Mouse (Mus musculus) heart, postnatal 0 days (tissue): Measurements from ENCODE around the gene Rrp7a. TPM values are rescaled to one million over a fixed set of nuclear protein-coding genes. Genes with fewer than 3 reads are reported as not detected.

Experiments used
- ATAC-seq: fragments of 200-750 bp; cut with Nextera tagmentation; 2 replicates; pipeline ENCODE4 v1.8.0; 2017; ENCODE audit warnings: low read depth, moderate number of reproducible peaks, moderate library complexity; ENCODE audit not compliant: insufficient read depth
- DNase-seq: peaks from one replicate; pipeline ENCODE4 v3.0.0-alpha.2; 2016; ENCODE audit warnings: low spot score
- H3K27ac ChIP-seq: fragments of 300-500 bp; sonication (generic); 2 replicates; pipeline ENCODE4 v1.5.1; 2014; ENCODE audit warnings: low read depth, mild to moderate bottlenecking
- H3K27me3 ChIP-seq: fragments of 300-500 bp; sonication (generic); 2 replicates; pipeline ENCODE4 v1.6.1; 2014; ENCODE audit warnings: low read length, mixed read lengths; ENCODE audit not compliant: control insufficient read depth, insufficient read depth
- H3K36me3 ChIP-seq: fragments of 300-500 bp; sonication (generic); replicated peaks from 2 replicates; pipeline ENCODE4 v1.6.1; 2014; ENCODE audit warnings: low read length, mixed read lengths; ENCODE audit not compliant: control insufficient read depth, insufficient read depth
- H3K4me1 ChIP-seq: fragments of 300-500 bp; sonication (generic); 2 replicates; pipeline ENCODE4 v1.6.1; 2014; ENCODE audit warnings: antibody characterized with exemption; ENCODE audit not compliant: control insufficient read depth, insufficient read depth
- H3K4me2 ChIP-seq: fragments of 300-500 bp; sonication (generic); 2 replicates; pipeline ENCODE4 v1.6.1; 2014; ENCODE audit warnings: low read depth, mild to moderate bottlenecking, low read length, moderate library complexity
- H3K4me3 ChIP-seq: fragments of 300-500 bp; sonication (generic); 2 replicates; pipeline ENCODE4 v1.5.1; 2014; ENCODE audit warnings: low read depth, low read length
- H3K9ac ChIP-seq: fragments of 300-500 bp; sonication (generic); replicated peaks from 2 replicates; pipeline ENCODE4 v1.6.1; 2014; ENCODE audit warnings: low read depth, low read length, mixed read lengths
- H3K9me3 ChIP-seq: fragments of 300-500 bp; sonication (generic); replicated peaks from 2 replicates; pipeline ENCODE4 v1.6.1; 2016; ENCODE audit warnings: low read length; ENCODE audit not compliant: control insufficient read depth
- CTCF ChIP-seq: IDR thresholded peaks from 2 replicates; pipeline ENCODE4 v1.5.1; 2016; ENCODE audit warnings: antibody characterized with exemption, control low read depth, low read depth
- EP300 ChIP-seq: IDR thresholded peaks from 2 replicates; pipeline ENCODE4 v1.6.1; 2016; ENCODE audit warnings: antibody characterized with exemption, low read depth
- WGBS: fragments of 180-500 bp; shearing (Covaris S2); extraction: QIAGEN DNeasy Blood & Tissue Kit; methylation state at CpG from one replicate; pipeline ENCODE4 v1.1.7; 2014; 5-methylcytosine and 5-hydroxymethylcytosine counted together
- polyA plus RNA-seq: library from polyadenylated mRNA; unstranded; fragments of >200 nt; fragmentation: Nextera tagmentation; extraction: Ambion mirVana; gene quantifications from 2 replicates; pipeline ENCODE4 v1.2.1, GENCODE M21; 2015
- total RNA-seq: library from RNA; depleted of rRNA; stranded (reverse); fragments of >200 nt; gene quantifications from 2 replicates; pipeline ENCODE4 v1.2.3, GENCODE M21; 2014; ENCODE audit warnings: low replicate concordance

Gene Rrp7a
- total and polyA plus RNA-seq, 2 experiments from 2014 or later: 26.2 to 121 TPM

DNA sequence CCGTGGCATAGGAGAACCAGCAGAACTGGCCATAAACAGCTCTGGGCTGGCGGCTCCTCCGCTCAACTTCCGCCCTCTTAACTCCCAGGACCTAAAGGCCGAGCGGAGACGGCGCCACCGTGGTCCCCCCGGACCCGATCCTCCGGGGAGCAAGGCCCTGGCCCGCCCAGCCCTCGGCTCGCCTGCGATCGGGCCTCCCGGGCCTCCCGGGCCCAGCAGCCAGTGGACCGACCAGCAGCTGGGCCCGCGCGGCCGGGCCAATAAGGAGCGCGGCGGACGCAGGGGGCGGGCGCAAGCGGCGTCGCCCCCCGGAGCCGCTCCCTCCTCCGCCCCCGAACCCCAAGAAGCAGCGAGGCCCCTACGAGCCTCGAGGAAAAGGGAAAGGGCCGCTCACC, 26.2 kb upstream of the Rrp7a start:
- WGBS: under 1% methylated on average over 37 of the region's 41 CpGs
- peak overlapping the region; percentile 96 for H3K27ac ChIP-seq

DNA sequence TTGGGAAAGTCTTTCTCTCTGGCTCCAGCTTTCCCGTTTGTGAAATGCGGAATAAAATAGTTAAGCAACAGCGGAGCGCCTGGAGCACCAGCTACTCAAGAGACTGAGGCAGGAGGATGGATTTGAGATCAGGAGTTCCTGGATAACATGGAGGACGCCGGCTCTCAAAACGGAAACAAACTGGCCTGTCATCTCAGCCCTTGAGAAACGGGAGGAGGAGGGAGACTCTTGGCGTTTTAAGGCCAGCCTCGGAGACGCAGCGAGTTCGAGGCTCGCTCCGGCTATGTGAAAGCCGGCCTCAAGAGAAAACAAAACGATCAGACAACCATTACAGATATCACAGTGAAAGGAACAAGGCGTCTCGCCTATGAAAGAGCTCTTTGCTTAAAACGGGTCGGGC, 25.8 kb upstream of the Rrp7a start:
- Histone ChIP-seq H3K4me2 (peak overlapping the region; percentile 66), H3K27me3 (no peaks in the 10 kb centered on the region), H3K9ac (peak overlapping the region; percentile 91), H3K4me1 (peaks cover 10% of the 10 kb centered on the region), H3K36me3 (peaks cover 15% of the 10 kb centered on the region), H3K4me3 (peak overlapping the region; percentile 97), H3K9me3 (no peaks in the 10 kb centered on the region), H3K27ac (peak overlapping the region; percentile 96)
- WGBS: 2% methylated on average over 21 of the region's 21 CpGs
- no peak for DNase-seq
- TF ChIP-seq CTCF (no peak), EP300 (no peak)
- ATAC-seq: no peak

More for the DNA sequence above, 26.2 kb upstream of the Rrp7a start:
- Histone ChIP-seq H3K9ac (peak overlapping the region; percentile 91), H3K27me3 (no peaks in the 10 kb centered on the region), H3K9me3 (no peaks in the 10 kb centered on the region), H3K4me3 (peak overlapping the region; percentile 97), H3K4me1 (peaks cover 8% of the 10 kb centered on the region), H3K4me2 (peak overlapping the region; percentile 66), H3K36me3 (peaks cover 15% of the 10 kb centered on the region)
- ATAC-seq: peak; percentile 84
- peak; percentile 71 for DNase-seq
- no peak for TF ChIP-seq CTCF
- TF ChIP-seq EP300: no peak

DNA sequence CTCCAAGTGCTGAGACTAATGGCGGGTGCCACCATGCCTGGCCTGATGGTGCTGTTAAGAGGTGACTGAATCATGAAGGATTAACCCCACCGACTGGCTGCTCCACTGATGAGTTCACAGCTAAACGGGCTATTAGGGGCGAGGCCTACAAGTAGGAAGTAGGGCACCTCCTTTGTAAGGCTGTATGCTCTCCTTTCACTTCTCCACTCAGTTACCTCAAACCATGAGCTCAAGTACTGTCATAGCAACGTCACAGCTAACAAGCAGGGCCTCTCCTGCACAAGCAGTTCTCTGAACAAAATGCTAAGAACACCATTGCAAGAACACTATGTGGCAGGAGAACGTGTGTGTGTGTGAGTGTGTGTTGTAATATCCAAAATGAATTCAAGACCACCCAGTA, 22.9 kb upstream of the Rrp7a start:
- 93% methylated on average over 6 of the region's 6 CpGs for WGBS
- Histone ChIP-seq H3K4me1 (peaks cover 13% of the 10 kb centered on the region), H3K36me3 (peaks cover 15% of the 10 kb centered on the region), H3K9me3 (no peaks in the 10 kb centered on the region), H3K4me3 (no peak overlapping the region), H3K9ac (no peak overlapping the region), H3K27ac (no peak overlapping the region), H3K4me2 (no peak overlapping the region), H3K27me3 (no peaks in the 10 kb centered on the region)
- ATAC-seq: no peak
- no peak for DNase-seq
- TF ChIP-seq EP300: no peak
- no peak for TF ChIP-seq CTCF

DNA sequence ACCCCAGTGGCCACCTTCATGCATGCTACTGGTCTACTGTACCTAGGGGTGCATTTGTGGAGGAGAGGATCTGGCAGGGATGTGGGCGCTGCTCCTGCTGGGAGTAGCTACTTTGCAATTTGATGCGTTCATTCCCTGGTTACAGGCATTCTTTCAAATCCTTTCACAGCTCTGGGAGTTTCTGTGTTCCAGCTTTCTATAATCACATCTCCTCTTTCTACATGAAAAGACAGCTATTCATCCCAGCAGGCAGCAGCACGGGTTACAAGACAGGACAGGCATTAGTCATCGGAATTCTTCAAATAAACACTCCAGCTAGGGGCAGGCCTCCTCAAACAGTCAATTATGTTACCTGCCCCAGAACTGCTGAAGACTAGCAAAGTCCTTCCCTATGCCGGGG, 20.3 kb upstream of the Rrp7a start:
- Histone ChIP-seq H3K4me2 (no peak overlapping the region), H3K36me3 (peaks cover 25% of the 10 kb centered on the region), H3K27me3 (no peaks in the 10 kb centered on the region), H3K9me3 (no peaks in the 10 kb centered on the region), H3K4me1 (peaks cover 8% of the 10 kb centered on the region), H3K9ac (no peak overlapping the region), H3K27ac (0 out of 2 replicates have a peak overlapping the region, but pooled peaks have one; percentile 25), H3K4me3 (no peak overlapping the region)
- TF ChIP-seq CTCF (no peak), EP300 (no peak)
- ATAC-seq (no peak), DNase-seq (no peak)
- 43% methylated on average over 5 of the region's 5 CpGs for WGBS

DNA sequence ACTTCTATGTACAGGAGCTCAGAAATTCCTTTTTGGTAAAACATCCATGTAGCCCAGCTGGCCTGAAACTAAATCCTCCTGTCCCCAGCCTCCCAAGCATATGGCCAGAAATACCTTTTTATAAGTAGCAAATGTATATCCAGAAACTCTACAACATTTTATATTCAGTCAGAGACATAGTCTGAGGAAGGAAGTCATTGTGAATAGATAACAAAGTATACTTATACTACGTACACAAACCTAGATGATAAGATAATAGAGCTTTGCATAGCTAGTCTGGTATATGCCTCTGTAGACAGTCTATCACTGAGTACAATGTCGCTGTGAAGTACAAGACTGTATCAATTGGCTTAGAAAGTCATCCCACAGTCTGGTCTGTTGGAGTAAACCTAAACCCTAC, 13.1 kb upstream of the Rrp7a start:
- WGBS: 52% methylated on average over 2 of the region's 2 CpGs
- no peak for ATAC-seq
- Histone ChIP-seq H3K9ac (no peak overlapping the region), H3K27ac (no peak overlapping the region), H3K4me2 (no peak overlapping the region), H3K4me3 (no peak overlapping the region), H3K9me3 (no peaks in the 10 kb centered on the region), H3K27me3 (no peaks in the 10 kb centered on the region), H3K36me3 (peaks cover 82% of the 10 kb centered on the region), H3K4me1 (no peaks in the 10 kb centered on the region)
- TF ChIP-seq EP300 (no peak), CTCF (no peak)
- DNase-seq: no peak

DNA sequence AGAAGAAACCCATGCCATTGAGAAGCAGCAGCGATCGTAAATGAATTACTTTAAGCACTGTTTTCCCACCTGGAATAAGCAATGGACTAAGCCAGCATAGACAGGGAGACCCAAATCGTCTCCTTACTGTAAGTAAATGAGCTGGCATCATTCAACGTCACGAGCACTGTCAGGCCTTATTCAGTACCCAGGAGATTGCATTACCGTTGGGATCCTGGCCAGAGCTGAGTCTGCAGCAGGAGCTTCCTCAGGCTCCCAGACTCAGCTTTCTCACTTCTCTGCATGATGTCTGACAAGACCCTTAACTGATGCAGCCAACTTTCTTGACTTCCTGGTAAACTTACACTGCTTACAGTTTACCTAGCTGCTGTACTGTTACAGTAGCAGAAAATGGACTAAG, 12.1 kb upstream of the Rrp7a start:
- no peak overlapping the region for H3K4me2 ChIP-seq
- no peak overlapping the region for H3K9ac ChIP-seq
- DNase-seq: no peak
- no peaks in the 10 kb centered on the region for H3K27me3 ChIP-seq
- WGBS: 79% methylated on average over 6 of the region's 6 CpGs
- TF ChIP-seq EP300: no peak
- no peaks in the 10 kb centered on the region for H3K4me1 ChIP-seq
- H3K9me3 ChIP-seq: no peaks in the 10 kb centered on the region
- no peak for ATAC-seq
- no peak overlapping the region for H3K4me3 ChIP-seq
- H3K27ac ChIP-seq: no peak overlapping the region
- H3K36me3 ChIP-seq: peaks cover 91% of the 10 kb centered on the region
